Mouse (Mus musculus) small intestine, adult 2 months (tissue): ENCODE measurements around the gene Gphn. TPM values are rescaled to one million over a fixed set of nuclear protein-coding genes. Genes with fewer than 3 reads are reported as not detected.

Experiments
- H3K27ac ChIP-seq: fragments of 200-500 bp; 2 replicates; pipeline ENCODE4 v1.5.1; 2012; ENCODE audit warnings: low read depth, low read length, control low read depth, inconsistent platforms; ENCODE audit not compliant: insufficient read depth
- H3K27me3 ChIP-seq: fragments of 200-500 bp; 2 replicates; pipeline ENCODE4 v1.6.1; 2012; ENCODE audit warnings: mild to moderate bottlenecking, moderate library complexity, low read length, inconsistent platforms; ENCODE audit not compliant: control insufficient read depth, insufficient read depth
- H3K36me3 ChIP-seq: fragments of 200-500 bp; 2 replicates; pipeline ENCODE4 v1.6.1; 2012; ENCODE audit warnings: mild to moderate bottlenecking, low read length, control low read depth, inconsistent platforms; ENCODE audit not compliant: control insufficient read depth, insufficient read depth
- H3K4me1 ChIP-seq: fragments of 200-500 bp; 2 replicates; pipeline ENCODE4 v1.6.1; 2012; ENCODE audit warnings: low read length, inconsistent platforms, mixed read lengths; ENCODE audit not compliant: control insufficient read depth, insufficient read depth, insufficient read length
- H3K4me3 ChIP-seq: fragments of 200-500 bp; 2 replicates; pipeline ENCODE4 v1.5.1; 2012; ENCODE audit warnings: low read depth, mild to moderate bottlenecking, control low read depth, inconsistent platforms, low read length, moderate library complexity
- CTCF ChIP-seq: fragments of 200-500 bp; IDR thresholded peaks from 2 replicates; pipeline ENCODE4 v1.5.1; 2012; ENCODE audit warnings: low read depth, mild to moderate bottlenecking, control low read depth, inconsistent platforms, low read length, moderate library complexity, mixed read lengths; ENCODE audit not compliant: insufficient replicate concordance, insufficient read length; ENCODE audit errors: extremely low read depth
- POLR2A ChIP-seq: fragments of 200-500 bp; IDR thresholded peaks from 2 replicates; pipeline ENCODE4 v1.6.1; 2012; ENCODE audit warnings: low read depth, mild to moderate bottlenecking, control low read depth, inconsistent platforms, low read length, moderate library complexity
- WGBS: fragments of 180-500 bp; shearing (Covaris S2); methylation state at CpG from one replicate; pipeline ENCODE4 v1.1.7; 2018; 5-methylcytosine and 5-hydroxymethylcytosine counted together
- polyA plus RNA-seq: library from polyadenylated mRNA; depleted of rRNA; stranded (reverse); fragments of >200 nt; gene quantifications from 2 replicates; pipeline ENCODE4 v1.2.3, GENCODE M21; 2012; rRNA removed

The Gphn gene
- polyA plus RNA-seq, 1 experiment, result 7.2 TPM

GRCm38 (mm10) chr12:78693281-78693680 lies 467.1 kb downstream of the Gphn start:
- H3K4me3 ChIP-seq, result no peak overlapping the region
- no peaks in the 10 kb centered on the region for H3K27me3 ChIP-seq
- no peaks in the 10 kb centered on the region for H3K4me1 ChIP-seq
- TF ChIP-seq CTCF (no peak), POLR2A (no peak)
- H3K27ac ChIP-seq, result no peak overlapping the region
- 93% methylated on average over 2 of the region's 2 CpGs for WGBS
- H3K36me3 ChIP-seq, result no peaks in the 10 kb centered on the region

GRCm38 (mm10) chr12:78717783-78718182 lies 491.6 kb downstream of the Gphn start:
- 56% methylated on average over 2 of the region's 2 CpGs for WGBS
- no peak overlapping the region for H3K27ac ChIP-seq
- H3K4me1 ChIP-seq, result no peaks in the 10 kb centered on the region
- no peaks in the 10 kb centered on the region for H3K27me3 ChIP-seq
- TF ChIP-seq POLR2A, result no peak
- no peak for TF ChIP-seq CTCF
- no peak overlapping the region for H3K4me3 ChIP-seq
- H3K36me3 ChIP-seq, result no peaks in the 10 kb centered on the region

- Histone ChIP-seq H3K36me3 (no peaks in the 10 kb centered on the region), H3K4me1 (no peaks in the 10 kb centered on the region), H3K27ac (no peak overlapping the region), H3K4me3 (no peak overlapping the region), H3K27me3 (no peaks in the 10 kb centered on the region)
- 55% methylated on average over 4 of the region's 4 CpGs for WGBS
- no peak for TF ChIP-seq POLR2A
- TF ChIP-seq CTCF, result no peak
Measured at GRCm38 (mm10) chr12:78727723-78728122, 501.5 kb downstream of the Gphn start.

Other genes with a start within 250 kb of the Gphn start
- not detected in 2 replicates for gene Gm6657, start 32.1 kb upstream of the Gphn start, polyA plus RNA-seq